In the genomic region with DNA sequence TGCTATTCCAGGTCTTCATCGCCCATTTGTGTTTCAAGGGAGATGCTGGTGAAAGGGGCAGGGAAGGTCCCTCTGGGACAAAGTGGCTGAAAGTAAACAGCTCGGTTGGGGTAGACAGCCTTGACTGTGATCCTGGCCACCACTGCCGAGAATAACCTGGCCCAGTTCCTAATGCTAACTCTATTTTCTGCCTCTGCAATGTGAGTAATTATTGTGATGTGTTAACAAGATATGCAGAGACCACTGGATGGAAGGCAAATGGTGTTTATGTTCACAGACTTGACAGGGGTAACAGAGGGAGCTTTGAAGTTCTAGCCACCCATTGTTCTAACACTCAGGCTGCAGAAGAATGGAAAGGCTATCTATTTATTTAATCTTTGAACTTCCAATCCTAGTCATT, we compare ENCODE assay signal across 18 mouse cellular contexts. TPM values are rescaled to one million over a fixed set of nuclear protein-coding genes. Genes with fewer than 3 reads are reported as not detected.
DNase-seq lines count a peak whose midpoint lies in the region; ATAC-seq and TF ChIP-seq lines count a peak whose summit lies in the region.
"Had no signal": no experiment of that assay in that cellular context is flagged by ENCODE, and none has a peak within 500 bp of the region (broad histone marks: within the 10 kb centered on the region; RNA-seq: fewer than 3 reads in every experiment).

No protein-coding gene starts in this region.

- 0 out of 2 replicates have a peak, but pooled peaks have one; percentile 21 for ATAC-seq in lung, embryonic 14.5 days (ENCODE audit: insufficient read depth)
- ATAC-seq in lung, postnatal 0 days, result peak; percentile 65
- no peak for ATAC-seq in intestine, embryonic 15.5 days
- ATAC-seq: forebrain, embryonic 15.5 days had no signal

- no peak overlapping the region for H3K9ac ChIP-seq in lung, embryonic 14.5 days
- H3K9ac ChIP-seq in lung, postnatal 0 days (replicated peaks; ENCODE audit: low read depth), result no peak overlapping the region
- no peak overlapping the region for H3K9ac ChIP-seq in intestine, embryonic 15.5 days
- H3K9ac ChIP-seq: embryonic facial prominence, embryonic 12.5 days; forebrain, embryonic 15.5 days; heart, embryonic 15.5 days; hindbrain, embryonic 14.5 days had no signal

- H3K9me3 ChIP-seq in lung, embryonic 14.5 days (ENCODE audit: low read depth, low read length), result no peaks in the 10 kb centered on the region
- no peaks in the 10 kb centered on the region for H3K9me3 ChIP-seq in lung, postnatal 0 days (ENCODE audit: low read length)
- no peaks in the 10 kb centered on the region for H3K9me3 ChIP-seq in intestine, embryonic 15.5 days
- H3K9me3 ChIP-seq: embryonic facial prominence, embryonic 12.5 days; forebrain, embryonic 15.5 days; heart, embryonic 15.5 days had no signal

- no peaks in the 10 kb centered on the region for H3K27me3 ChIP-seq in lung, embryonic 14.5 days (ENCODE audit: insufficient read depth, low read length)
- H3K27me3 ChIP-seq in lung, postnatal 0 days (replicated peaks; ENCODE audit: insufficient read depth, low read length), result no peaks in the 10 kb centered on the region
- no peaks in the 10 kb centered on the region for H3K27me3 ChIP-seq in intestine, embryonic 15.5 days (replicated peaks)
- no peaks in the 10 kb centered on the region for H3K27me3 ChIP-seq in thymus, adult 2 months (ENCODE audit: control insufficient read depth, insufficient read depth, low read length)
- H3K27me3 ChIP-seq: CH12.LX; embryonic facial prominence, embryonic 12.5 days; forebrain, embryonic 15.5 days had no signal

- 30% methylated on average over 3 of the region's 3 CpGs for WGBS in lung, embryonic 14.5 days
- 45% methylated on average over 3 of the region's 3 CpGs for WGBS in lung, adult 2 months
- 31% methylated on average over 3 of the region's 3 CpGs for WGBS in lung, postnatal 0 days
- WGBS in intestine, embryonic 15.5 days, result 53% methylated on average over 3 of the region's 3 CpGs
- WGBS in thymus, adult 2 months, result 62% methylated on average over 3 of the region's 3 CpGs

- no peak overlapping the region for H3K4me3 ChIP-seq in lung, embryonic 14.5 days (ENCODE audit: low read depth, low read length)
- no peak overlapping the region for H3K4me3 ChIP-seq in lung, adult 2 months (replicated peaks; ENCODE audit: extremely low read depth, low read depth, low read length)
- no peak overlapping the region for H3K4me3 ChIP-seq in lung, postnatal 0 days (ENCODE audit: low read depth, low read length)
- no peak overlapping the region for H3K4me3 ChIP-seq in intestine, embryonic 15.5 days (replicated peaks)
- no peak overlapping the region for H3K4me3 ChIP-seq in thymus, adult 2 months (ENCODE audit: control insufficient read depth, insufficient read depth, low read length)
- H3K4me3 ChIP-seq: embryonic facial prominence, embryonic 12.5 days; forebrain, embryonic 15.5 days; heart, embryonic 15.5 days had no signal

- no peaks in the 10 kb centered on the region for H3K4me1 ChIP-seq in lung, embryonic 14.5 days (ENCODE audit: insufficient read depth)
- H3K4me1 ChIP-seq in lung, adult 2 months (ENCODE audit: control insufficient read depth, insufficient read depth, low read length), result no peaks in the 10 kb centered on the region; the same call in 1 of the 2 replicates
- no peaks in the 10 kb centered on the region for H3K4me1 ChIP-seq in lung, postnatal 0 days (ENCODE audit: insufficient read depth, low read depth, low read length)
- H3K4me1 ChIP-seq in intestine, embryonic 15.5 days (replicated peaks), result no peaks in the 10 kb centered on the region
- H3K4me1 ChIP-seq in thymus, adult 2 months (replicated peaks; ENCODE audit: control insufficient read depth, insufficient read depth, low read length), result no peaks in the 10 kb centered on the region
- H3K4me1 ChIP-seq: embryonic facial prominence, embryonic 12.5 days; forebrain, embryonic 15.5 days; heart, embryonic 15.5 days had no signal

- peak; percentile 80 for TF ChIP-seq EP300 in lung, postnatal 0 days (IDR thresholded peaks at IDR 0.05)

- DNase-seq in lung, embryonic 14.5 days, result peak; percentile 46
- DNase-seq in lung, adult 2 months, result no peak
- DNase-seq in lung, postnatal 0 days (ENCODE audit: low spot score), result peak; percentile 63
- DNase-seq in lung, postnatal 36 days, result peak; percentile 58
- DNase-seq in thymus, adult 2 months, result no peak
- DNase-seq: adrenal gland, postnatal 10 days; cerebellum, adult 11-12 months; cerebellum, adult 9-10 months; cerebellum, postnatal 25 days; gastrocnemius, postnatal 36 days; heart, postnatal 14 days had no signal

- no peak for TF ChIP-seq CTCF in lung, embryonic 14.5 days (IDR thresholded peaks at IDR 0.05; ENCODE audit: low read depth)
- no peak for TF ChIP-seq CTCF in lung, adult 2 months (IDR thresholded peaks at IDR 0.05; ENCODE audit: insufficient read depth, low read length)
- no peak for TF ChIP-seq CTCF in lung, postnatal 0 days (IDR thresholded peaks at IDR 0.05)
- TF ChIP-seq CTCF in thymus, adult 2 months (IDR thresholded peaks at IDR 0.05; ENCODE audit: borderline replicate concordance, control insufficient read depth, extremely low read depth, insufficient read depth, low read length, poor library complexity), result no peak

- TF ChIP-seq POLR2A in lung, adult 2 months (IDR thresholded peaks at IDR 0.05; ENCODE audit: borderline replicate concordance, extremely low read depth, low read depth, low read length), result no peak
- TF ChIP-seq POLR2A in thymus, adult 2 months (IDR thresholded peaks at IDR 0.05; ENCODE audit: control insufficient read depth, extremely low read depth, insufficient read depth, low read length, poor library complexity), result no peak

- H3K36me3 ChIP-seq in lung, embryonic 14.5 days (ENCODE audit: insufficient read depth), result no peaks in the 10 kb centered on the region
- no peaks in the 10 kb centered on the region for H3K36me3 ChIP-seq in lung, postnatal 0 days (ENCODE audit: insufficient read depth, low read length)
- no peaks in the 10 kb centered on the region for H3K36me3 ChIP-seq in intestine, embryonic 15.5 days
- no peaks in the 10 kb centered on the region for H3K36me3 ChIP-seq in thymus, adult 2 months (ENCODE audit: control insufficient read depth, insufficient read depth, low read length)
- H3K36me3 ChIP-seq: embryonic facial prominence, embryonic 12.5 days; forebrain, embryonic 15.5 days; heart, embryonic 15.5 days had no signal

- no peak overlapping the region for H3K4me2 ChIP-seq in lung, embryonic 14.5 days
- no peak overlapping the region for H3K4me2 ChIP-seq in lung, postnatal 0 days (replicated peaks; ENCODE audit: low read depth, low read length)
- H3K4me2 ChIP-seq in intestine, embryonic 15.5 days (replicated peaks), result no peak overlapping the region
- H3K4me2 ChIP-seq: embryonic facial prominence, embryonic 12.5 days; forebrain, embryonic 15.5 days; heart, embryonic 11.5 days; heart, embryonic 15.5 days; hindbrain, embryonic 14.5 days had no signal

- H3K27ac ChIP-seq in lung, embryonic 14.5 days (ENCODE audit: low read depth), result no peak overlapping the region
- no peak overlapping the region for H3K27ac ChIP-seq in lung, postnatal 0 days (ENCODE audit: low read length)
- H3K27ac ChIP-seq in intestine, embryonic 15.5 days, result no peak overlapping the region
- H3K27ac ChIP-seq in thymus, adult 2 months (ENCODE audit: control insufficient read depth, insufficient read depth, low read length), result no peak overlapping the region
- H3K27ac ChIP-seq: embryonic facial prominence, embryonic 12.5 days; forebrain, embryonic 15.5 days; heart, embryonic 15.5 days; hindbrain, embryonic 14.5 days had no signal

RNA-seq across cellular contexts. Expression of gene Cadm1, which starts 21.9 kb away (rescaled TPM):
- polyA plus RNA-seq in lung, embryonic 14.5 days (2014; fragmentation: Nextera tagmentation; extraction: Ambion mirVana), result 93.7 and 94.5 TPM in 2 replicates
- 95.9 and 101 TPM in 2 replicates for polyA plus RNA-seq in lung, adult 2 months (2012; rRNA removed)
- polyA plus RNA-seq in lung, postnatal 0 days (2015; fragmentation: Nextera tagmentation; extraction: Ambion mirVana), result 84.9 and 89.2 TPM in 2 replicates
- polyA plus RNA-seq in intestine, embryonic 15.5 days (2015; fragmentation: Nextera tagmentation; extraction: Ambion mirVana), result 43.9 and 45.7 TPM in 2 replicates
- polyA plus RNA-seq in thymus, adult 2 months (2012; rRNA removed), result 5.9 and 7.9 TPM in 2 replicates

Comparison
In these comparisons a context has a peak if more than half of its experiments do, and no peak if none do; other contexts are left out.
1. DNase-seq: peak in lung, embryonic 14.5 days (single experiment), lung, postnatal 0 days (single experiment) and lung, postnatal 36 days (single experiment); none in lung, adult 2 months (single experiment) and thymus, adult 2 months (single experiment).